Mouse (Mus musculus) ES-E14 (cell line): ENCODE data around the gene Slc41a2. TPM values are rescaled to one million over a fixed set of nuclear protein-coding genes. Genes with fewer than 3 reads are reported as not detected.

Source experiments
- DNase-seq: peaks from one replicate; pipeline ENCODE4 v3.0.0-alpha.2; 2013; ENCODE audit warnings: low read depth, low spot score
- H3K27ac ChIP-seq: 2 replicates; pipeline ENCODE4 v1.5.1; 2012; ENCODE audit warnings: low read depth, mild to moderate bottlenecking, low read length, moderate library complexity, mixed read lengths; ENCODE audit not compliant: poor library complexity, insufficient read depth, severe bottlenecking
- H3K36me3 ChIP-seq: 2 replicates; pipeline ENCODE4 v1.6.1; 2012; ENCODE audit warnings: mild to moderate bottlenecking, low read length, moderate library complexity, mixed read lengths; ENCODE audit not compliant: control insufficient read depth, poor library complexity, insufficient read depth, severe bottlenecking
- H3K4me1 ChIP-seq, 2 experiments: fragments of 150-350 bp in 1 of 2; sonication (generic) in 1 of 2; 2 replicates each; pipeline ENCODE4 v1.6.1; 2012; ENCODE audit warnings: low read length in 2 of 2, mild to moderate bottlenecking in 1 of 2, mixed read lengths in 1 of 2; ENCODE audit not compliant: control insufficient read depth in 2 of 2, insufficient read depth in 2 of 2, poor library complexity in 1 of 2
- H3K4me3 ChIP-seq, 2 experiments: fragments of 150-350 bp in 1 of 2; sonication (generic) in 1 of 2; 2 replicates each; pipeline ENCODE4 v1.5.1; 2012; ENCODE audit warnings: low read length in 2 of 2, low read depth in 1 of 2, mild to moderate bottlenecking in 1 of 2, mixed read lengths in 1 of 2; ENCODE audit not compliant: insufficient read depth in 1 of 2, poor library complexity in 1 of 2, severe bottlenecking in 1 of 2
- H3K9ac ChIP-seq: 2 replicates; pipeline ENCODE4 v1.6.1; 2012; ENCODE audit warnings: low read depth, mild to moderate bottlenecking, low read length, mixed read lengths; ENCODE audit not compliant: poor library complexity, insufficient read depth, severe bottlenecking
- H3K9me3 ChIP-seq: fragments of 150-350 bp; sonication (generic); 2 replicates; pipeline ENCODE4 v1.6.1; 2012; ENCODE audit warnings: low read depth, mild to moderate bottlenecking, low read length; ENCODE audit not compliant: control insufficient read depth, insufficient read depth
- CHD2 ChIP-seq: IDR thresholded peaks from 2 replicates; pipeline ENCODE4 v1.6.1; 2014; ENCODE audit warnings: mild to moderate bottlenecking, low read depth, low read length, inconsistent platforms
- HCFC1 ChIP-seq: IDR thresholded peaks from 2 replicates; pipeline ENCODE4 v1.6.1; 2012; ENCODE audit warnings: low read length, inconsistent platforms, borderline replicate concordance; ENCODE audit not compliant: insufficient read depth
- MAFK ChIP-seq: IDR thresholded peaks from 2 replicates; pipeline ENCODE4 v1.6.1; 2014; ENCODE audit warnings: mild to moderate bottlenecking, low read depth, low read length, inconsistent platforms; ENCODE audit not compliant: insufficient read depth
- ZC3H11A ChIP-seq: IDR thresholded peaks from 2 replicates; pipeline ENCODE4 v1.6.1; 2012; ENCODE audit warnings: low read depth, mild to moderate bottlenecking, inconsistent platforms, low read length, borderline replicate concordance
- ZNF384 ChIP-seq: IDR thresholded peaks from 2 replicates; pipeline ENCODE4 v1.6.1; 2012; ENCODE audit warnings: low read depth, low read length, inconsistent platforms
- in situ Hi-C, 2 experiments: fragments of 600-800 bp; cut with MboI; formaldehyde crosslinking; loops; one replicate each; pipeline ENCODE4 v1.15.1; 2025; ENCODE audit warnings: low sequenced_read_pairs in 2 of 2, inconsistent platforms in 1 of 2; ENCODE audit not compliant: unreplicated experiment in 2 of 2
- total RNA-seq: library from RNA; depleted of rRNA; stranded (reverse); fragments of 300-350 nt; gene quantifications from 2 replicates; pipeline ENCODE4 v1.2.3, GENCODE M21; 2012

The Slc41a2 gene
- total RNA-seq, 1 experiment, result 1.1 TPM

- Histone ChIP-seq H3K27ac (no peak overlapping the region), H3K36me3 (no peaks in the 10 kb centered on the region), H3K4me1 (peaks cover 2 to 4% of the 10 kb centered on the region in 2 experiments; a peak in 1 of 4 replicates), H3K4me3 (no peak overlapping the region), H3K9ac (no peak overlapping the region), H3K9me3 (no peaks in the 10 kb centered on the region)
- in situ Hi-C loops, result no loop called here
- DNase-seq, result no peak
- TF ChIP-seq CHD2 (no peak), MAFK (no peak), ZC3H11A (no peak), HCFC1 (no peak), ZNF384 (no peak)
These were observed 13.0 kb upstream of the Slc41a2 start for GRCm38 (mm10) chr10:83350689-83351088.

DNA sequence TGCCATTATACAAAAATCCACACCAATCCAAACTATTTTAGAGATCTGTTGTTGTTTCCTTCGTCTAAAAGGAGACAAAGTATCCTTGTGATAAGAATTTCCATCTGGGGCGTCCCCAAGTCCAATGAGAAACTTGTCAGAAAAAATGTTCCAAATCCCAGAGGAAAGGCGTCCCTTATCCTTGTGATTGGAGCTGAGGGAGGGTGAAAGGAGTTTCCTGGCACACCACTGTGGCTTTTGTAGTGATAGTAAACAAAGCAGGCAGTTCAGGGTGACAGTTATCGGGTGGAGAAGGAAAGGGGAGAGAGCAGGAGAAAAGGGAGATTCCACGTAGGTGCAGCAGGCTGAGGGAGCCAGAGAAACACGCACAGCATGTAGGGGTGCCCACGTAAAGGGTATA is 9.8 kb upstream of the Slc41a2 start:
- Histone ChIP-seq H3K36me3 (no peaks in the 10 kb centered on the region), H3K27ac (no peak overlapping the region), H3K9me3 (no peaks in the 10 kb centered on the region), H3K4me1 (peaks cover 8 to 14% of the 10 kb centered on the region in 2 experiments; a peak in 2 of 4 replicates), H3K9ac (no peak overlapping the region), H3K4me3 (no peak overlapping the region)
- TF ChIP-seq MAFK, result no peak
- no peak for TF ChIP-seq ZC3H11A
- no peak for TF ChIP-seq HCFC1
- no peak for TF ChIP-seq CHD2
- TF ChIP-seq ZNF384, result no peak
- in situ Hi-C loops, result no loop called here
- no peak for DNase-seq

DNA sequence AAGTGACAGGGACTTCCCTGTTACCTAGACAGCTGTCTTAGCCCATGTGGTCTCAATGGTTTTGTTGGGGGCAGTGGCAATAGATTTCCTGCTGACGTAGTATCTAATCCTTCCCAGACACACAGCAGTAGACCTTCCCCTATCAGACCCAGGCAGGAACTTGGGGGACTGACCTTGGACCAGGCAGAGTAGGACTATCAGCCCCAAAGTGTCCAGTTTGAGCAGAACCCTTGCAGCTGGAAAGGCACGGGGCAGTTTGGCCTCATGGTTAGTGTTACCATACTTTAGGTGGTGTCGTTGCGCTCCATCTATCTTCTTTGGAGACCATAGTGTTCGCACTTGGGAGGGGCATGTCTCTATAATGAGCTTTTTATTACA is 8.7 kb upstream of the Slc41a2 start:
- TF ChIP-seq ZC3H11A, result no peak
- peak; percentile 34; the same call in 1 of the 2 replicates for TF ChIP-seq MAFK
- no peaks in the 10 kb centered on the region for H3K9me3 ChIP-seq
- peaks cover 8 to 15% of the 10 kb centered on the region in 2 experiments; a peak in 2 of 4 replicates for H3K4me1 ChIP-seq
- H3K9ac ChIP-seq, result no peak overlapping the region
- no peaks in the 10 kb centered on the region for H3K36me3 ChIP-seq
- peak overlapping the region; percentile 74 for H3K27ac ChIP-seq
- no peak for DNase-seq
- in situ Hi-C loops, result no loop called here
- H3K4me3 ChIP-seq, result peak overlapping the region in 1 of 2 experiments; percentile 48; a peak in 2 of 4 replicates

- Histone ChIP-seq H3K9ac (no peak overlapping the region), H3K4me3 (peak overlapping the region; percentile 23 to 48; a peak in 3 of 4 replicates), H3K9me3 (no peaks in the 10 kb centered on the region), H3K36me3 (no peaks in the 10 kb centered on the region), H3K4me1 (peaks cover 9 to 17% of the 10 kb centered on the region in 2 experiments; a peak in 3 of 4 replicates), H3K27ac (peak overlapping the region; percentile 83; the same call in 1 of the 2 replicates)
- no peak for TF ChIP-seq MAFK
- TF ChIP-seq CHD2, result peak; percentile 56; the same call in 1 of the 2 replicates
- in situ Hi-C loops, result no loop called here
- DNase-seq, result no peak
These were observed 8.1 kb upstream of the Slc41a2 start for GRCm38 (mm10) chr10:83345693-83346358.
